Mouse (Mus musculus): ENCODE measurements around the gene Rps15. TPM values are rescaled to one million over a fixed set of nuclear protein-coding genes. Genes with fewer than 3 reads are reported as not detected.
A peak's percentile ranks its signal among the peaks of the same experiment; 100 is the strongest.

Rps15 gene
- polyA plus RNA-seq, 1 experiment from 2014 or later: 536 TPM

DNA sequence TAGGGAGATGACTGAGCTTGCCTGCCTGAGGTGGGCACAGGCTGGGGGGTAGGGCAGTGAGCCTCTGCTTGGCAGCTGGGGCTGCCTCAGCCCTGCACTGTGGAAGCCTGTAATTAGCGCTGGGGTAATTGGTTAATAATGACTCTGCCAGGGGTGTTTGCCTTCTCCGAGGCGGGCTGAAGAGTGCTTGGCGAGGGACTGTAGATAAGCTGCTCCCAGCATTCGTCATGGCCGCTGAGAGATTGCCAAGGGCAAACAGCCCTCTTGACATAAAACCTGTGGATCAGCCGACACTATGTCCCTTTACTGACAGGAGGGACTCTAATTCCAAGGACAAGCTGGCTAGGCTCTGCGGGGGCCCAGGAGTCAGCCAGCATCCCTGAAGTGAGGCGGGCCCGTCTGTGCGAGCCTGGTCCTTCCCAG, 24.1 kb downstream of the Rps15 start:
- WGBS: 11% methylated on average over 11 of the region's 11 CpGs
- H3K27ac ChIP-seq (ENCODE audit: low read length): peak overlapping the region; percentile 35
- H3K36me3 ChIP-seq (ENCODE audit: control insufficient read depth, insufficient read depth): no peaks in the 10 kb centered on the region
- H3K4me1 ChIP-seq (ENCODE audit: control insufficient read depth, insufficient read depth, low read length): peaks cover 44% of the 10 kb centered on the region
- peak overlapping the region; percentile 34 for H3K4me2 ChIP-seq (ENCODE audit: low read depth, low read length)
- peaks cover 56% of the 10 kb centered on the region for H3K27me3 ChIP-seq (ENCODE audit: control insufficient read depth, insufficient read depth, low read length)
- H3K9me3 ChIP-seq (replicated peaks; ENCODE audit: control insufficient read depth, low read length): no peaks in the 10 kb centered on the region
- no peak for ATAC-seq (replicated peaks; ENCODE audit: extremely low read depth, insufficient read depth, low FRiP score)
- peak overlapping the region; percentile 55 for H3K9ac ChIP-seq (ENCODE audit: low read length)
- no peak overlapping the region; the same call in 1 of the 2 replicates for H3K4me3 ChIP-seq (ENCODE audit: low read length)

DNA sequence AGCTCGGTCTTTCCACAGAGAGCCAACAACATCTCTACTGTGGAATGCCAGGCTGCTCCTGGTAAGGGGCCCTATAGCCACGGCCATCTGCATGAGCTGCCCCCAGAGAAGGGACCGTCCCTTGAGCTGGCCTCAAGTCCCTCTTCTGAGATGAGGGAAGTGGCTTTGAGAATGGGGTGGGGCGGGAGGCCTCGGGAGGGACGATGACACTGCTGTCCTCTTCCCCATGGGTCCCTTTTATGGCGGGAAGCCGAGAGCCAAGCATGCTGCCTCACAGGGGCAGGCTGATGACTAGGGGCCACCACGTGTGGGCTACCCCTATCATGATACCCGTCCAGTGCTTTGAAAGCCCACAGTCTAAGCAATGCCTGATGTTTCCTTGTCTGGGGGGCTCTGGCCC, 24.8 kb downstream of the Rps15 start:
- 50% methylated on average over 10 of the region's 10 CpGs for WGBS
- no peak overlapping the region for H3K27ac ChIP-seq (ENCODE audit: low read length)
- H3K9ac ChIP-seq (ENCODE audit: low read length): peak overlapping the region; percentile 55
- ATAC-seq (replicated peaks; ENCODE audit: extremely low read depth, insufficient read depth, low FRiP score): no peak
- H3K36me3 ChIP-seq (ENCODE audit: control insufficient read depth, insufficient read depth): no peaks in the 10 kb centered on the region
- H3K4me3 ChIP-seq (ENCODE audit: low read length): no peak overlapping the region
- H3K4me1 ChIP-seq (ENCODE audit: control insufficient read depth, insufficient read depth, low read length): peaks cover 44% of the 10 kb centered on the region
- H3K4me2 ChIP-seq (ENCODE audit: low read depth, low read length): no peak overlapping the region; the same call in 1 of the 2 replicates
- H3K27me3 ChIP-seq (ENCODE audit: control insufficient read depth, insufficient read depth, low read length): peaks cover 50% of the 10 kb centered on the region
- no peaks in the 10 kb centered on the region for H3K9me3 ChIP-seq (replicated peaks; ENCODE audit: control insufficient read depth, low read length)

DNA sequence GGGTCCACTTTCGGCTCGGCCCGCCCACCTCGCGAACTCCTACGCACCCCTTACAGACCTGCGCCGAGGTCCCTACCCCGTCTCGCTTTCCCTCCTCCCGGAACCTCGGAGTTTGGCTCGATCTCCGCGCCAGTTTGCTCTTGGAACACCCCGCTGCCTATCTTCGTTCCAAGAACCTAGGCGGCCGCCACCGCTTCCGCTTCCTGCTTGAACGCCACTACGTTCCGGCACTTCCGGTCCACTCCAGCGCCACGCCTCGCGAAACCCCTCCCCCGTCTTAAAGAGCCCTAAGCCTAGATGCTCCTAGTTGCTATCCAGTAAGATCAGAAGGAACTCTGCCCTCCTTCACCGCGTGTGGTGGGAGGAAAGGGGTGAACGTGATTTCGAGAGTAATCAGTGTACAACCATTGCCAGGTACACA, 28.1 kb downstream of the Rps15 start, which contains the start of gene 2310011J03Rik:
Gene 2310011J03Rik, minus strand, starts transcription at position 198 of the 421 bp plus-strand sequence.
- peak; percentile 58 for ATAC-seq (replicated peaks; ENCODE audit: extremely low read depth, insufficient read depth, low FRiP score)
- peak within 1 kb of the TSS; percentile 93 for H3K4me3 ChIP-seq (ENCODE audit: low read length)
- peak within 1 kb of the TSS; percentile 93 for H3K4me2 ChIP-seq (ENCODE audit: low read depth, low read length)
- H3K9ac ChIP-seq (ENCODE audit: low read length): peak within 1 kb of the TSS; percentile 94
- peaks cover 16% of the 10 kb centered on the region for H3K27me3 ChIP-seq (ENCODE audit: control insufficient read depth, insufficient read depth, low read length)
- no peaks in the 10 kb centered on the region for H3K9me3 ChIP-seq (replicated peaks; ENCODE audit: control insufficient read depth, low read length)
- WGBS: under 1% methylated on average over 34 of the region's 34 CpGs
- peaks cover 42% of the 10 kb centered on the region for H3K4me1 ChIP-seq (ENCODE audit: control insufficient read depth, insufficient read depth, low read length)
- no peaks in the 10 kb centered on the region for H3K36me3 ChIP-seq (ENCODE audit: control insufficient read depth, insufficient read depth)
- H3K27ac ChIP-seq (ENCODE audit: low read length): peak within 1 kb of the TSS; percentile 72

DNA sequence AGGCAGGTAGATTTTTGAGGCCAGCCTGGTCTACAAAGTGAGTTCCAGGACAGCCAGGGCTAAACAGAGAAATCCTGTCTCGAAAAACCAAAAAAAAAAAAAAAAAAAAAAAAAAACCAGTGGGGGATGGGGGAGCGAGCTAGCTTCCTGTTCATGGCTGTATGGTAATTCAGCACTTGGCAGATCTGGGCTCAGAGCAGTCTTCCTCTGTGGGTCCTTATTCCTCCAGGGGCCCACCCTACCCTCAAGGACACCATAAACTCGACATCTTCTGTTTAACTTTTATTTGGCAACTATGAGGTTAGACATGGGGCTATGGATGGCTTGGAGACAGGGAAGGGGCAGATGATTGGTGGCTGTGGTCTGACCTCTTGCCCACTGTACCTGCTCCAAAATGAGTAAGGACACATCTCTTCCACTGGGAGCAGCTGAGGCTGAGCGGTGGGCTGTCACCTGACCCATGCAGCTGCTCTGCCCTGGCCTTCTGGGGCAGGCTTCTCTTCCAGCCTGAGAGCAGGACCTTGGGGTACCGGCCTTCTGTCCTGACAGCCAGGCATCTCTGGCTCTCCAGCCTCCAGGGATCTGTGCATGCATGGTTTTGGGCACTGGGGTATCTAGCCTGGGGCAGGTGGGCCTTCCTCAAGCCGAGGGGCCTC, 28.9 kb downstream of the Rps15 start:
- Histone ChIP-seq H3K36me3 (ENCODE audit: control insufficient read depth, insufficient read depth) (no peaks in the 10 kb centered on the region), H3K4me3 (ENCODE audit: low read length) (no peak overlapping the region), H3K4me2 (ENCODE audit: low read depth, low read length) (no peak overlapping the region), H3K9ac (ENCODE audit: low read length) (no peak overlapping the region), H3K27me3 (ENCODE audit: control insufficient read depth, insufficient read depth, low read length) (peaks cover 8% of the 10 kb centered on the region), H3K27ac (ENCODE audit: low read length) (no peak overlapping the region), H3K9me3 (replicated peaks; ENCODE audit: control insufficient read depth, low read length) (no peaks in the 10 kb centered on the region), H3K4me1 (ENCODE audit: control insufficient read depth, insufficient read depth, low read length) (peaks cover 37% of the 10 kb centered on the region)
- 77% methylated on average over 6 of the region's 6 CpGs for WGBS
- ATAC-seq (replicated peaks; ENCODE audit: extremely low read depth, insufficient read depth, low FRiP score): no peak

DNA sequence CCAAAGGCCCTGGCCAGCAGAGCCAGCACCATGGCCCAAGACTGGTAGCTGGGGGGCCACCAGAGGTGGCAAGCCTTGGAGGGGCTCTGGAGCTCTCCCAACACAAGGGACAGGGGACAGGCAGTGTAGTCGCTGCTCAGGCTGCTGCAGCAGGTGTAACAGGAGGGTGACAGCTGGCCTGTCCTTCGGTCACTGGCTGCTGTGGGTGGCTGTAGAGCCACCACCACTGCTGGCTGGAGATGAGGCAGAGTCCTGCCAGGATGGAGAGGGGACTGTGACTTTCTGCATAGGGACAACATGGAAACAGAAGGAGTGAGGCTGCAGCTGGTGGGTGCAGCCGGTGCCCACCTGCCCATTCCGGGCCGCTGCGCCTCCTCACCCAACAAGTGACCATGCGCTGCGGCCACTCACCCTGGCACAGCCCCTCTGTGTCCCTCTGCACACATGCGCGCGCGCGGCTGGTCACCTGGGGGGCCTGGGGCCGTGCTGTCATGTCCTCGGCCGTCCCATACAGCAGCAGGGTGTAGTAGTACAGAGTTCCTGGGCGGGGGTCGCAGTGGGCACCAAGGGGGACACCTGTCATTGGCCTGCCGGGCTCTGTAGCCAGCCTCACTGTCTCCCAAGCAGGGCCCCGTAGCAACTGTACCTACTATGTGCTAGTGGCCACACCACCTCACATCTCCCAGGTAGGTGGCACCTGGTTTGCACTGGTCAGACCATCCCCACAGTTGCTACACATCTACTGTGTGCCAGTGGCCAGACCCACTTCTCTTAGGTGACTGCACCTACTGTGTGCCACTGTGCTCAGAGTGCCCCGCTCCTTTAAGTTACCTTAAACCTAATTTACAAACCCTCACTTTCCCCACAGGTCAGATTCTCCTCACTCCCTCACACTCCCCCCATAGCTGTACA, 29.7 kb downstream of the Rps15 start:
- Histone ChIP-seq H3K4me3 (ENCODE audit: low read length) (no peak overlapping the region), H3K4me2 (ENCODE audit: low read depth, low read length) (peak overlapping the region; percentile 98), H3K27ac (ENCODE audit: low read length) (no peak overlapping the region), H3K36me3 (ENCODE audit: control insufficient read depth, insufficient read depth) (no peaks in the 10 kb centered on the region), H3K27me3 (ENCODE audit: control insufficient read depth, insufficient read depth, low read length) (peaks cover 7% of the 10 kb centered on the region), H3K9ac (ENCODE audit: low read length) (no peak overlapping the region), H3K9me3 (replicated peaks; ENCODE audit: control insufficient read depth, low read length) (no peaks in the 10 kb centered on the region), H3K4me1 (ENCODE audit: control insufficient read depth, insufficient read depth, low read length) (peaks cover 29% of the 10 kb centered on the region)
- no peak for ATAC-seq (replicated peaks; ENCODE audit: extremely low read depth, insufficient read depth, low FRiP score)
- 88% methylated on average over 21 of the region's 21 CpGs for WGBS

DNA sequence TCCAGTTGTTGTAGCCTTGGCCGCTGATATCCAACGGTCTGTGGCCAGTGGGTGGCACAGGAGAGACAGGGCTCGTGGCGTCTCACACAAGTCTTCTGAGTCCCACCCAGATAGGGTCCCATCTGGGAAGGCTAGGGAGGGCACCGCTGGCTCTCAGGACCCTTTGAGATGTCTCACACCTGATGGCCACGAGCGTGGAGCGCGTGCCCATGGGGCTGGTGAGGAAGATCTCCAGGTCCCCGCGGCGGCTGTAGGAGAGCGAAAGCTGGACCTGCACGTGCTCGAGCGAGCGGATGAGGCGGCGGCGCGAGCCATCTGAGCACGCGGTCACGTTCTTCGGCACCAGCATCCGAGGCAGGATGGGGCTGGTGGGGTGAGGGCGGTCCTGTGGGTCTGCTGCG, 30.6 kb downstream of the Rps15 start:
- Histone ChIP-seq H3K9ac (ENCODE audit: low read length) (peak overlapping the region; percentile 78), H3K4me2 (ENCODE audit: low read depth, low read length) (peak overlapping the region; percentile 98), H3K36me3 (ENCODE audit: control insufficient read depth, insufficient read depth) (no peaks in the 10 kb centered on the region), H3K27ac (ENCODE audit: low read length) (no peak overlapping the region), H3K9me3 (replicated peaks; ENCODE audit: control insufficient read depth, low read length) (no peaks in the 10 kb centered on the region), H3K4me1 (ENCODE audit: control insufficient read depth, insufficient read depth, low read length) (peaks cover 25% of the 10 kb centered on the region), H3K4me3 (ENCODE audit: low read length) (peak overlapping the region; percentile 71), H3K27me3 (ENCODE audit: control insufficient read depth, insufficient read depth, low read length) (peaks cover 4% of the 10 kb centered on the region; the same call in 1 of the 2 replicates)
- ATAC-seq (replicated peaks; ENCODE audit: extremely low read depth, insufficient read depth, low FRiP score): no peak
- WGBS: 7% methylated on average over 28 of the region's 28 CpGs

DNA sequence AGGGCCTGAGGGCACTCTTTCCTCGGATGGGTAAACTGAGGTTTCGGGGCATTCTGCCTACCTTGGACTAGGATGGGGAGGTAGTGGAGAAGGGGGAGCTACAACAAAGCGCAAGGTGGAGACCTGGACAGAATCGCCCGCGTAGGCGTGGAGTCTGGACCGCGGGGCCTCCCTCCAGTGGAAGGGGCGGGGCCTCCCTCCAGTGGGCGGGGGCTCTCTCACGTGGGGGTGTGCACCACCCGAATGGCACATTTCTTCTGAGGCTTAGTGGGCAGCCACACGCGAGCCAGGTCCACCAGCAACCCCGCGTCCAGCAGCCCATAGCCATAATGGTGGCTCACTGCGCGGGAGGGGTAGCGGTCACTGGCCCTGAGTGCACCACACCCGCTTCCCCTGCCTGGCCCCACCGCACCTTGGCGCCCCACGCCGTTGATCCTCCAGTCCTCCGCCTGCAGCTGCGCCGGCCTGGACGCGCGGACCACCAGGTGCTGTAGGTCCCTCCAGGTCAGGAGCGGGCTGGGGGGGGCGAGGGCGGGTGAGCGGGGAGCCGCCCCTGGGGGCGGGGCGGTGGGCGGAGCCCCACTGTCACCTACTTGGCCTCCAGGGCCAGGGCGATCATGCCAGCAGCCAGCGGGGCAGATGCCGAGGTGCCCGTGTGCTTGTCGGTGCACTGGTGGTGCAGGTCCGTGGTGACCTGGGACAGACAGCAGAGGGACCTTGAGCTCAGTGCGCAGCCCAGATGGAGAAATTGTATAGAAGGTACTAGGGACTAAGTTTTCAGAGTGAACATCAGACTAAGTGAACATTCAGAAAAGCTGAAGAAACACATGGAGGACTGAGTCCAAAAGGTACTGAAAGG, 31.2 kb downstream of the Rps15 start:
- H3K4me3 ChIP-seq (ENCODE audit: low read length): peak overlapping the region; percentile 71
- no peaks in the 10 kb centered on the region; the same call in 1 of the 2 replicates for H3K27me3 ChIP-seq (ENCODE audit: control insufficient read depth, insufficient read depth, low read length)
- H3K9ac ChIP-seq (ENCODE audit: low read length): peak overlapping the region; percentile 78
- no peaks in the 10 kb centered on the region for H3K36me3 ChIP-seq (ENCODE audit: control insufficient read depth, insufficient read depth)
- under 1% methylated on average over 44 of the region's 46 CpGs for WGBS
- H3K4me2 ChIP-seq (ENCODE audit: low read depth, low read length): peak overlapping the region; percentile 98
- H3K27ac ChIP-seq (ENCODE audit: low read length): no peak overlapping the region
- H3K4me1 ChIP-seq (ENCODE audit: control insufficient read depth, insufficient read depth, low read length): peaks cover 25% of the 10 kb centered on the region
- no peaks in the 10 kb centered on the region for H3K9me3 ChIP-seq (replicated peaks; ENCODE audit: control insufficient read depth, low read length)
- ATAC-seq (replicated peaks; ENCODE audit: extremely low read depth, insufficient read depth, low FRiP score): peak; percentile 29

DNA sequence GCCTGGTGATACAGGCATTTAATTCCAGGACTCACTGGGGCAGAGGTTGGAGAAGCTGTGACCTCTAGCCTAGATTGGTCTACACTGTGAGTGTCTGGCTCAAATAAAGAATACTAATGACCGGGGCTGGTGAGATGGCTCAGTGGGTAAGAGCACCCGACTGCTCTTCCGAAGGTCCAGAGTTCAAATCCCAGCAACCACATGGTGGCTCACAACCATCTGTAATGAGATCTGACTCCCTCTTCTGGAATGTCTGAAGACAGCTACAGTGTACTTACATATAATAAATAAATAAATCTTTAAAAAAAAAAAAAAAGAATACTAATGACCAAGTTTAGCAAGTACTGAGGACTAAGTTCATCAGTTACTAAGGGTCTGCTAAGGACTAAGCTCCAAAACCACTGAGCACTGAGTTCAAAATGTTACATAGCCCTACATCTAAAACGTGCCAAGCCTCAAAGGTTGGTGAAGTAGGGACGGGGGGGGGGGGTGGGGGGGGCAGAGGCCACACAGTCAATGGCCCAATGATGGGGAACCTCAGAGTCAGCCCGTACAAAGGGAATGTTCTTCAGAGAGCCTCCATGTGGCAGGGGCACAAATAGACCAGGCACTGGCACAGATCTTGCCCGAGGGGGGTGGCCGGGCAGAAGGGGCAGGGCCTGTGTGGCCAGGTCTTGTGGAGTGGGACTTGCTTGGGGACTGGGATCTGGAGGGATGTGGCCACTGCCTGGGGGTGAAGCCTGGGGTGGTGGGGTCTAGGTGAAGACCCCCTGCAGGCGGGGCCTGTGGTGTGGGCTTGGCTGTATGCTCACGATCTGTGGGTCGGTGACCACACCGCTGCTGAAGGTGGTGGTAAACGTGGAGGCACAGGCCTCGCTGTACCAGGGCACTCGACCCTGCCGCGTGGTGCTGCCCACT, 32.1 kb downstream of the Rps15 start:
- H3K9ac ChIP-seq (ENCODE audit: low read length): no peak overlapping the region
- ATAC-seq (replicated peaks; ENCODE audit: extremely low read depth, insufficient read depth, low FRiP score): no peak

More for the DNA sequence above, 32.1 kb downstream of the Rps15 start:
- Histone ChIP-seq H3K36me3 (ENCODE audit: control insufficient read depth, insufficient read depth) (no peaks in the 10 kb centered on the region), H3K9me3 (replicated peaks; ENCODE audit: control insufficient read depth, low read length) (no peaks in the 10 kb centered on the region), H3K4me2 (ENCODE audit: low read depth, low read length) (peak overlapping the region; percentile 98), H3K4me1 (ENCODE audit: control insufficient read depth, insufficient read depth, low read length) (peaks cover 24% of the 10 kb centered on the region), H3K27me3 (ENCODE audit: control insufficient read depth, insufficient read depth, low read length) (no peaks in the 10 kb centered on the region; the same call in 1 of the 2 replicates), H3K4me3 (ENCODE audit: low read length) (no peak overlapping the region; the same call in 1 of the 2 replicates), H3K27ac (ENCODE audit: low read length) (no peak overlapping the region)
- 77% methylated on average over 17 of the region's 17 CpGs for WGBS

Measured in heart, embryonic 16.5 days (tissue).